Mouse (Mus musculus) CH12.LX (cell line): Measurements from ENCODE around the gene Psmc1. TPM values are rescaled to one million over a fixed set of nuclear protein-coding genes. Genes with fewer than 3 reads are reported as not detected.

Experiments
- DNase-seq: peaks from one replicate; pipeline ENCODE4 v3.0.0-alpha.2; 2013; ENCODE audit errors: extremely low read depth
- H3K27ac ChIP-seq: 2 replicates; pipeline ENCODE4 v1.5.1; 2012; ENCODE audit warnings: low read depth, mild to moderate bottlenecking, control low read depth, moderate library complexity; ENCODE audit not compliant: insufficient read depth
- H3K27me3 ChIP-seq: replicated peaks from 2 replicates; pipeline ENCODE3; 2012; ENCODE audit warnings: inconsistent platforms
- H3K36me3 ChIP-seq, 2 experiments: replicated peaks in 1 of 2; 2 replicates each; pipeline versions ENCODE3 to v1.6.1; 2012; ENCODE audit warnings: inconsistent platforms in 1 of 2, low read length in 1 of 2, mild to moderate bottlenecking in 1 of 2, mixed read lengths in 1 of 2, moderate library complexity in 1 of 2; ENCODE audit not compliant: control insufficient read depth in 1 of 2, insufficient read depth in 1 of 2
- H3K4me1 ChIP-seq, 2 experiments: 2 replicates each; pipeline ENCODE4 v1.6.1; 2012; ENCODE audit warnings: inconsistent platforms in 1 of 2, moderate library complexity in 1 of 2; ENCODE audit not compliant: insufficient read depth in 2 of 2, control insufficient read depth in 1 of 2
- H3K4me2 ChIP-seq: 2 replicates; pipeline ENCODE4 v1.6.1; 2012; ENCODE audit warnings: low read depth, mild to moderate bottlenecking, control low read depth; ENCODE audit not compliant: poor library complexity, insufficient read depth, severe bottlenecking
- H3K4me3 ChIP-seq, 3 experiments: fragments of 150-350 bp in 1 of 3; sonication (generic) in 1 of 3; replicated peaks in 1 of 3; 2 replicates each; pipeline versions ENCODE3 to v1.5.1; 2011 to 2012; ENCODE audit warnings: low read depth in 2 of 3, low read length in 2 of 3, mild to moderate bottlenecking in 2 of 3, moderate library complexity in 2 of 3, control low read depth in 1 of 3, improper control_type of control experiment in 1 of 3, inconsistent platforms in 1 of 3, mixed read lengths in 1 of 3; ENCODE audit not compliant: poor library complexity in 1 of 3
- H3K79me2 ChIP-seq: replicated peaks from 2 replicates; pipeline ENCODE4 v1.6.1; 2012; ENCODE audit warnings: mild to moderate bottlenecking, moderate library complexity; ENCODE audit not compliant: control insufficient read depth, poor library complexity, insufficient read depth, severe bottlenecking; ENCODE audit errors: extremely low read depth
- H3K9ac ChIP-seq: 2 replicates; pipeline ENCODE4 v1.6.1; 2012; ENCODE audit warnings: low read depth, mild to moderate bottlenecking, control low read depth, moderate library complexity; ENCODE audit not compliant: insufficient read depth
- H3K9me3 ChIP-seq: replicated peaks from 2 replicates; pipeline ENCODE3; 2012; ENCODE audit warnings: low read length, inconsistent platforms, mixed read lengths
- CHD2 ChIP-seq: IDR thresholded peaks from 2 replicates; pipeline ENCODE4 v1.6.1; 2011; ENCODE audit warnings: low read length, improper control_type of control experiment
- CTCF ChIP-seq, 2 experiments: IDR thresholded peaks in 1 of 2; conservative IDR thresholded peaks in 1 of 2; 2 replicates each; pipeline ENCODE4 v1.5.1; 2011 to 2012; ENCODE audit warnings: low read depth in 2 of 2, low read length in 2 of 2, improper control_type of control experiment in 1 of 2, inconsistent platforms in 1 of 2, mild to moderate bottlenecking in 1 of 2, moderate library complexity in 1 of 2
- ELF1 ChIP-seq: IDR thresholded peaks from 2 replicates; pipeline ENCODE4 v1.6.1; 2014; ENCODE audit warnings: low read depth, mild to moderate bottlenecking, inconsistent platforms, low read length, improper control_type of control experiment
- EP300 ChIP-seq: IDR thresholded peaks from 2 replicates; pipeline ENCODE4 v1.6.1; 2011; ENCODE audit warnings: low read length, improper control_type of control experiment
- GABPA ChIP-seq: IDR thresholded peaks from 2 replicates; pipeline ENCODE4 v1.6.1; 2012; ENCODE audit warnings: low read depth, low read length, improper control_type of control experiment, inconsistent platforms; ENCODE audit not compliant: insufficient replicate concordance
- KAT2A ChIP-seq: IDR thresholded peaks from 2 replicates; pipeline ENCODE4 v1.6.1; 2012; ENCODE audit warnings: low read length, improper control_type of control experiment, inconsistent platforms; ENCODE audit not compliant: insufficient replicate concordance
- MAFK ChIP-seq: IDR thresholded peaks from 2 replicates; pipeline ENCODE4 v1.6.1; 2011; ENCODE audit warnings: low read length, improper control_type of control experiment; ENCODE audit not compliant: insufficient replicate concordance
- MAX ChIP-seq: IDR thresholded peaks from 2 replicates; pipeline ENCODE4 v1.6.1; 2011; ENCODE audit warnings: low read length, improper control_type of control experiment
- MYC ChIP-seq: IDR thresholded peaks from 2 replicates; pipeline ENCODE4 v1.6.1; 2011; ENCODE audit warnings: low read depth, mild to moderate bottlenecking, improper control_type of control experiment, low read length
- NELFE ChIP-seq: IDR thresholded peaks from 2 replicates; pipeline ENCODE4 v1.6.1; 2011; ENCODE audit warnings: low read depth, low read length, improper control_type of control experiment
- POLR2A ChIP-seq: IDR thresholded peaks from 2 replicates; pipeline ENCODE4 v1.6.1; 2011; ENCODE audit warnings: low read depth, mild to moderate bottlenecking, improper control_type of control experiment, low read length
- SIN3A ChIP-seq: IDR thresholded peaks from 2 replicates; pipeline ENCODE4 v1.6.1; 2012; ENCODE audit warnings: low read length, improper control_type of control experiment, inconsistent platforms
- SMC3 ChIP-seq: IDR thresholded peaks from 2 replicates; pipeline ENCODE4 v1.6.1; 2011; ENCODE audit warnings: low read depth, low read length, improper control_type of control experiment
- TBP ChIP-seq: conservative IDR thresholded peaks from 2 replicates; pipeline ENCODE4 v1.6.1; 2011; ENCODE audit warnings: low read depth, low read length, improper control_type of control experiment
- UBTF ChIP-seq: IDR thresholded peaks from 2 replicates; pipeline ENCODE4 v1.6.1; 2012; ENCODE audit warnings: low read depth, mild to moderate bottlenecking, inconsistent platforms, low read length, improper control_type of control experiment, moderate library complexity
- dilution Hi-C: fragments of 300-500 bp; cut with MboI; formaldehyde crosslinking; loops from 2 replicates; pipeline ENCODE4 v1.14.3; 2020; ENCODE audit warnings: low sequenced_read_pairs; ENCODE audit not compliant: extremely low pct_unique_long_range_greater_than_20kb, extremely low pct_ligation_motif_present
- in situ Hi-C: fragments of 300-500 bp; cut with MboI; formaldehyde crosslinking; loops from 3 replicates; pipeline ENCODE4 v1.14.3; 2019; ENCODE audit warnings: low sequenced_read_pairs, low pct_ligation_motif_present, low pct_unique_long_range_greater_than_20kb, mixed read lengths
- polyA plus RNA-seq: library from polyadenylated mRNA; unstranded; fragments of >175 nt; gene quantifications from 2 replicates; pipeline ENCODE4 v1.2.1, GENCODE M21; 2012; ENCODE audit warnings: low read depth; ENCODE audit not compliant: insufficient read length
- total RNA-seq, 2 experiments: library from RNA; depleted of rRNA; stranded (reverse); fragments of 300-350 nt in 1 of 2; fragments of >200 nt in 1 of 2; gene quantifications; 2 replicates each; pipeline ENCODE4 v1.2.3; 2012 to 2014

Psmc1 gene
- total and polyA plus RNA-seq, 3 experiments = 244 to 501 (median 278) TPM

DNA sequence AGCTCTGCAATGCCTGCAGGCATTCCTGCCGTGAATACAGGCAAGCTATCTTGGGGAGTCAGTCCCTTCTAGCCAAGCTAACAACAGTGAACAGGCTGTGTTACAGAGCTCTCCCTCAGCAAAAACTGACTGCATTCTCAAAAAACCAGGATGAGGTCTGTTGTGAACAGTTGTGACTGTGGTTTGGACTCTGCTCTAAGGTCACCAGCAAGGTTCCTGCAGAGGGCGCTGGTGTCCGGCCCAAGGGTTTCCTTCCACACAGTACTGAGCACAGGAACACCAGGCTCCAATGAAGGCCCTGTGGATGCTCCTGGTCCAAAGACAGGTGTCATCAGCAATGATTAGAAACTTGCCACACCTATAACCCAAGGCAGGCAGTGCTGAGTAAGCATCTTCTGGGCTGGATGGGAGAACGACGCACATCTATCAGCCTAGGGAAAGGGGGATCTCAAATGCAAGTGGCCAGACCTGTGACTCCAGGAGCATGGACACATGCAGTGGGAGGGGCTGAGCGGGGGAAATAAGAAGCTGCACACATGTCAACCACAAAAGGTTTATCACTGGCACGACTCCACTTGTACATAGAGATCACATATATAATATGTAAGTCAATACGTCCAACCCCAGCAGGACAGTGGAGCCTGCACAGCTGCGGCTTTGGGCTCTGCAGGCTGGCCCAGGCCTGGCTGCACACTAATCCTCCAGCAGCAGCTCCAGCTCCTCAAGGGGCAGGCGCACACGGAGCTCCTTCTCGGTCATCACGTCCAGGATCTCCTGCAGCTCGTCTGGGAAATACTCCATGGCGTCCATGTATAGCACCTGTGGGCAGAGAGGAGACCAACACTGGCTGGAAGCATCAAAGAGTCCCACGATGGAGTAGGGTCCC lies 15.2 kb downstream of the Psmc1 start:
- Histone ChIP-seq H3K4me1 (peaks cover 6 to 21% of the 10 kb centered on the region in 2 experiments), H3K79me2 (no peaks in the 10 kb centered on the region), H3K36me3 (peaks cover 67 to 95% of the 10 kb centered on the region in 2 experiments), H3K27ac (no peak overlapping the region), H3K9me3 (no peaks in the 10 kb centered on the region), H3K9ac (no peak overlapping the region), H3K4me2 (no peak overlapping the region), H3K4me3 (no peak overlapping the region), H3K27me3 (no peaks in the 10 kb centered on the region)
- in situ Hi-C loops = loop anchor here (25.0 kb wide), 1 partner anchor 1038 kb away; no protein-coding TSS in a partner anchor
- peak; percentile 21 for DNase-seq
- dilution Hi-C loops = no loop called here
- TF ChIP-seq GABPA (no peak), CHD2 (0 out of 2 replicates have a peak, but pooled peaks have one; percentile 3), CTCF (conservative IDR thresholded peaks at IDR 0.05 in 1 of 2, IDR thresholded peaks at IDR 0.05 in 1 of 2; ENCODE audit: low read depth in 2 of 2, low read length in 2 of 2) (peak in 1 of 2 experiments; percentile 46; a peak in 2 of 4 replicates), MAFK (peak; percentile 75)

DNA sequence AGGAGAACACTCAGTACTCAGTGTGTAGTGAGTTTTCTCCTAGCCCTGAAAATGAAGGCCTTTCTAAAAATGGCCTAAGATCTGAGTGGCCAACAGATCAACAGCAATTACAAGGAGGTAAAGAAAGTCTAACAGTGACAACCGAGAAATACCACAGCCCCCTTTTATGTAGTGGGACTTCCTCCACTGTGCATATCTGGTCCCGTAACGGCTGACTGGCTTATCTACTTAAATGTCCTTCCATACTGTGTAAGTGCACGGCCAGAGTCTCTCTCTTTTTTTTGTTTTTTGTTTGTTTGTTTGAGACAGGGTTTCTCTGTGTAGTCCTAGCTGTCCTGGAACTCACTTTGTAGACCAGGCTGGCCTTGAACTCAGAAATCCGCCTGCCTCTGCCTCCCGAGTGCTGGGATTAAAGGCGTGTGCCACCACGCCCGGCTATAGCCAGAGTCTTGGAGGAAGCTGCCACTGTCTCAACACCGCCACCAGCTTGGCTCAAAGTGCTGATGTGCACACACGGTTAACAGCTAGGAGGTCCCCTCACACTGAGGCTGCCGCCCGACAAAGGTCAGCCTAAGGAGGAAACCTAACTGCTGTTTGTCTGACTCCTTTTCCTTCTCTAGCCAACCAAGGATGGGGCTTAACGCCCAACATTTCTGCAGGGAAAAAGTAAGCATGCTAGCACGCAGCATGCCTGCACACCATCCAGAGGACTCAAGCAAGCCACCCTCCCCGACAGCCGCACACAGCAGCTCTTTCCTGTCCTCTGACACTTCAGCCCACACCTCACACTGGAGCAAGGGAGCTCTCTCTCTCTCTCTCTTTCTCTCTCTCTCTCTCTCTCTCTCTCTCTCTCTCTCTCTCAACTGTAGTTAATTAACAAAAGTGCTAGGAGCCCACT lies 17.3 kb downstream of the Psmc1 start:
- no peak for DNase-seq
- no peak overlapping the region for H3K4me3 ChIP-seq
- no peaks in the 10 kb centered on the region for H3K9me3 ChIP-seq
- H3K79me2 ChIP-seq = no peaks in the 10 kb centered on the region
- in situ Hi-C loops = no loop called here
- no peak overlapping the region for H3K4me2 ChIP-seq
- no peak for TF ChIP-seq MYC
- TF ChIP-seq MAFK = no peak
- TF ChIP-seq UBTF = no peak
- TF ChIP-seq KAT2A = no peak
- no peak for TF ChIP-seq NELFE
- TF ChIP-seq POLR2A = no peak
- TF ChIP-seq ELF1 = no peak
- TF ChIP-seq TBP = no peak
- no peak for TF ChIP-seq SMC3
- TF ChIP-seq SIN3A = no peak
- no peak for TF ChIP-seq EP300
- no peak for TF ChIP-seq MAX
- dilution Hi-C loops = no loop called here
- H3K27ac ChIP-seq = no peak overlapping the region
- no peak overlapping the region for H3K9ac ChIP-seq
- no peaks in the 10 kb centered on the region for H3K27me3 ChIP-seq
- peaks cover 70 to 97% of the 10 kb centered on the region in 2 experiments for H3K36me3 ChIP-seq
- peaks cover 0 to under 1% of the 10 kb centered on the region in 2 experiments; a peak in 1 of 4 replicates for H3K4me1 ChIP-seq
